Mouse (Mus musculus): Measurements from ENCODE around the gene Olfr103.

Gene Olfr103

GRCm38 (mm10) chr17:37339598-37339997 is at the start of gene Olfr103:
Gene Olfr103 (minus strand): TSS chr17:37339698.
- DNase-seq: no peak

GRCm38 (mm10) chr17:37378733-37379132 is 39.2 kb upstream of the Olfr103 start, which contains the start of gene Olfr105-ps:
Gene Olfr105-ps (plus strand): TSS chr17:37379033.
- no peak for DNase-seq

DNA sequence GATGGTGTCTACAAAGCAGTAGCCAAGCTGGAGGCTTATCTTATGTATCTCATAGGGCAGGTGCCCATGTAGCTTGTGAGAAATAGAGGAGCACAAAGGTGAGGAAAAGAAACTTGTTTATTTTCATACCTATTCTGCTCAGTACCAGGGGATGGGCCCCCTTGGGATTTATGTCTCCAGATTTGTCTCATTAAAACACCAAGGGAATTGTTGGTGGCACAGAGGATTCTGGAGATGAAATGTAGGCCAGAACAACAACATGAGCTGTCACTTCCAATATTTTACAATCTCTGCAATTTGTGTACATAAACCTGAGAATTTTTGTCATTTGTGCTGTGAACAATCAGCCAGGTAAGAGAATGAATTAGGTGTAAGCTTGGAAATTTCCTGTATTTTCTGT is 19.8 kb upstream of the Olfr103 start, which contains the start of gene Olfr104-ps:
Gene Olfr104-ps (plus strand): TSS at position 301 of the 400 bp plus-strand sequence.
- DNase-seq: no peak

DNA sequence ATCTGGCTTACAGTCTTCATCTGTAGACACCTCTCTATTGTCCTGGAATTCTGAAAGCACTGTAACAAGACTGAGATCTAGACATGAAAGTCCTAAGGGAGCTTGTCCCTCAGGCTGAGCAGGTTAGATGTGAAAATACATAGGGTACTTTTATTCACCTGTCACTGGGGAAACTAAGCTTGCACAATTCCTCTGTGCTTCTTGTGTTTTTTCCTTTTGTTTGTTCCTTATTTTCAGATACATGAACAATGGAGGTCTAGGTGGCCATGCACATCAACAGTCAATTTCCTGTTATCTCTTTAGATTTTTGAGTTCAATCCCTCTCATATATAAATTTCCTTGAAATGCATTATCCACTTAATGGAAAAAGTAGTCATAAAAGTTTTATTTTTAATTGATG is 22.5 kb downstream of the Olfr103 start, which contains the start of gene Olfr102:
Gene Olfr102 (minus strand): TSS at position 101 of the 400 bp plus-strand sequence.
- no peak for DNase-seq

- no peak for DNase-seq
Observed at GRCm38 (mm10) chr17:37310146-37310699, 29.3 kb downstream of the Olfr103 start.

DNA sequence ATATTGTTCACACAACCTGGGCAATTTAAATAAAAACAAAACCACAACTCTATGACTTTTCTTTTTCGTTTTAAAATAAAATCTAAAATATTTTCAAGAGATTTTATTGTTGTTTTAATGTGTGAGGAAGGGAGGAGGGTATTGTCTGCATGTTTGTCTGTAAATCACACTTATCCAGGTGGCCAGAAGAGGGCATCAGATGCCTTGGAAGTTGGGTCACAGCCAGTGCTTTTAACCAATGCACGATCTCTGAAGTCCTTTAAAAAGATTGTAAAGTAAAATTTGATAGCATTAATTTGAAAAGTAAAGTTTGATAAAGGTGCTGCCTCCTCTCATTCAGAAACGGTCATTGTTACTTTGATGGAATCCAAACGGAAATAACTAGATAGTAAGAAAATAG is 31.0 kb downstream of the Olfr103 start:
- peak in 1 of 2 experiments; percentile 14 for DNase-seq

DNA sequence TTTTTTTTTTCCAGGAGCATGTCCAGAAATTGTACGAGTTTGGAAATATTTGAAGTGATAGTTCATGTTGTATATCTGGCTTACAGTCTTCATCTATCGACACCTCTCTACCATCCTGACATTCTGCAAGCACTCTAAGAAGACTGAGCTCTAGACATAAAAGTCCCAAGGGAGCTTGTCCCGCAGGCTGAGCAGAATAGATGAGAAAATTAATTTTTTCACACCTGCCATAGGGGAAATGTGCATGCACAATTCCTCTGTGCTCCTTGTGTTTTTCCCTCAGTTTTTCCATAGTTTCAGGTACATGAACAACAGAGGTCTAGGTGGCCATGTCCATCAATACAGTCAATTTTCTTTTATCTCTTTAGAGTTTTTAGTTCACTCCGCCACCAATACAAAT is 35.3 kb downstream of the Olfr103 start, which contains the start of gene Olfr101:
Gene Olfr101 (minus strand): TSS at position 101 of the 400 bp plus-strand sequence.
- DNase-seq: no peak

Data from kidney, adult 8-10 months (tissue).